Mouse (Mus musculus): ENCODE results near the gene Dhtkd1. TPM values are rescaled to one million over a fixed set of nuclear protein-coding genes. Genes with fewer than 3 reads are reported as not detected.
"Not testable (repeated sequence)": the region's sequence is repeated elsewhere in the genome, so short reads cannot be mapped to it uniquely, and the experiment has no call there.

The Dhtkd1 gene
- 1.9 and 3.3 TPM in 2 replicates for polyA plus RNA-seq (2014; fragmentation: Nextera tagmentation; extraction: Ambion mirVana)

GRCm38 (mm10) chr2:5942416-5943032 is at the start of gene Dhtkd1:
Gene Dhtkd1 (minus strand): TSS chr2:5942792.
- WGBS = under 1% methylated on average over 36 of the region's 36 CpGs
- Histone ChIP-seq H3K27ac (replicated peaks in 1 of 2; ENCODE audit: control insufficient read depth in 1 of 2, insufficient read depth in 1 of 2, low read depth in 2 of 2, low read length in 2 of 2) (no peak within 1 kb of the TSS), H3K36me3 (ENCODE audit: control insufficient read depth, insufficient read depth, low read length) (no peaks in the 10 kb centered on the region), H3K4me1 (ENCODE audit: control insufficient read depth in 2 of 2, insufficient read depth in 2 of 2, low read length in 2 of 2) (peaks cover 2 to 3% of the 10 kb centered on the region in 2 experiments; a peak in 1 of 4 replicates), H3K4me3 (ENCODE audit: control insufficient read depth in 1 of 2, insufficient read depth in 1 of 2, low read depth in 1 of 2, low read length in 2 of 2) (peak within 1 kb of the TSS; percentile 56 to 61), H3K9me3 (ENCODE audit: control insufficient read depth, low read length) (no peaks in the 10 kb centered on the region), H3K9ac (ENCODE audit: low read length) (peak within 1 kb of the TSS; percentile 80), H3K27me3 (ENCODE audit: control insufficient read depth, insufficient read depth, low read length) (no peaks in the 10 kb centered on the region), H3K4me2 (ENCODE audit: low read length) (peak within 1 kb of the TSS; percentile 95)
- ATAC-seq (ENCODE audit: insufficient number of reproducible peaks, insufficient read depth, low FRiP score, low read depth) = peak; percentile 84

GRCm38 (mm10) chr2:5977532-5977931 is 34.9 kb upstream of the Dhtkd1 start:
- H3K9ac ChIP-seq (ENCODE audit: low read length) = no peak overlapping the region
- peaks cover 62% of the 10 kb centered on the region for H3K36me3 ChIP-seq (ENCODE audit: control insufficient read depth, insufficient read depth, low read length)
- no peak overlapping the region for H3K4me2 ChIP-seq (ENCODE audit: low read length)
- no peak overlapping the region for H3K27ac ChIP-seq (replicated peaks in 1 of 2; ENCODE audit: control insufficient read depth in 1 of 2, insufficient read depth in 1 of 2, low read depth in 2 of 2, low read length in 2 of 2)
- ATAC-seq (ENCODE audit: insufficient number of reproducible peaks, insufficient read depth, low FRiP score, low read depth) = no peak
- H3K4me3 ChIP-seq (ENCODE audit: control insufficient read depth in 1 of 2, insufficient read depth in 1 of 2, low read depth in 1 of 2, low read length in 2 of 2) = no peak overlapping the region
- 93% methylated on average over 4 of the region's 4 CpGs for WGBS
- no peaks in the 10 kb centered on the region for H3K9me3 ChIP-seq (ENCODE audit: control insufficient read depth, low read length)
- no peaks in the 10 kb centered on the region for H3K4me1 ChIP-seq (ENCODE audit: control insufficient read depth in 2 of 2, insufficient read depth in 2 of 2, low read length in 2 of 2)
- no peaks in the 10 kb centered on the region for H3K27me3 ChIP-seq (ENCODE audit: control insufficient read depth, insufficient read depth, low read length)

GRCm38 (mm10) chr2:5970629-5971028 is 28.0 kb upstream of the Dhtkd1 start:
- not testable (repeated sequence) for H3K4me3 ChIP-seq (ENCODE audit: control insufficient read depth in 1 of 2, insufficient read depth in 1 of 2, low read depth in 1 of 2, low read length in 2 of 2); H3K9ac ChIP-seq (ENCODE audit: low read length)
- WGBS = 96% methylated on average over 3 of the region's 3 CpGs

GRCm38 (mm10) chr2:5965972-5966371 is 23.4 kb upstream of the Dhtkd1 start:
- peaks cover 38% of the 10 kb centered on the region for H3K36me3 ChIP-seq (ENCODE audit: control insufficient read depth, insufficient read depth, low read length)
- H3K27ac ChIP-seq (replicated peaks in 1 of 2; ENCODE audit: control insufficient read depth in 1 of 2, insufficient read depth in 1 of 2, low read depth in 2 of 2, low read length in 2 of 2) = no peak overlapping the region
- no peaks in the 10 kb centered on the region for H3K27me3 ChIP-seq (ENCODE audit: control insufficient read depth, insufficient read depth, low read length)
- WGBS = 91% methylated on average over 3 of the region's 3 CpGs
- no peaks in the 10 kb centered on the region; the same call in 1 of the 2 replicates for H3K9me3 ChIP-seq (ENCODE audit: control insufficient read depth, low read length)
- peaks cover 0 to 8% of the 10 kb centered on the region in 2 experiments; a peak in 1 of 4 replicates for H3K4me1 ChIP-seq (ENCODE audit: control insufficient read depth in 2 of 2, insufficient read depth in 2 of 2, low read length in 2 of 2)
- no peak overlapping the region for H3K4me3 ChIP-seq (ENCODE audit: control insufficient read depth in 1 of 2, insufficient read depth in 1 of 2, low read depth in 1 of 2, low read length in 2 of 2)
- H3K9ac ChIP-seq (ENCODE audit: low read length) = no peak overlapping the region
- no peak overlapping the region for H3K4me2 ChIP-seq (ENCODE audit: low read length)
- ATAC-seq (ENCODE audit: insufficient number of reproducible peaks, insufficient read depth, low FRiP score, low read depth) = no peak

More at GRCm38 (mm10) chr2:5970629-5971028, 28.0 kb upstream of the Dhtkd1 start:
- not testable (repeated sequence) for H3K9me3 ChIP-seq (ENCODE audit: control insufficient read depth, low read length); H3K4me2 ChIP-seq (ENCODE audit: low read length); H3K27ac ChIP-seq (replicated peaks in 1 of 2; ENCODE audit: control insufficient read depth in 1 of 2, insufficient read depth in 1 of 2, low read depth in 2 of 2, low read length in 2 of 2); ATAC-seq (ENCODE audit: insufficient number of reproducible peaks, insufficient read depth, low FRiP score, low read depth); H3K27me3 ChIP-seq (ENCODE audit: control insufficient read depth, insufficient read depth, low read length); H3K4me1 ChIP-seq (ENCODE audit: control insufficient read depth in 2 of 2, insufficient read depth in 2 of 2, low read length in 2 of 2)
- peaks cover 23% of the 10 kb centered on the region for H3K36me3 ChIP-seq (ENCODE audit: control insufficient read depth, insufficient read depth, low read length)

GRCm38 (mm10) chr2:5963729-5964128 is 21.1 kb upstream of the Dhtkd1 start:
- 89% methylated on average over 4 of the region's 4 CpGs for WGBS
- H3K4me2 ChIP-seq (ENCODE audit: low read length); H3K4me1 ChIP-seq (ENCODE audit: control insufficient read depth in 2 of 2, insufficient read depth in 2 of 2, low read length in 2 of 2); ATAC-seq (ENCODE audit: insufficient number of reproducible peaks, insufficient read depth, low FRiP score, low read depth); H3K27me3 ChIP-seq (ENCODE audit: control insufficient read depth, insufficient read depth, low read length); H3K27ac ChIP-seq (replicated peaks in 1 of 2; ENCODE audit: control insufficient read depth in 1 of 2, insufficient read depth in 1 of 2, low read depth in 2 of 2, low read length in 2 of 2); H3K9me3 ChIP-seq (ENCODE audit: control insufficient read depth, low read length); H3K4me3 ChIP-seq (ENCODE audit: control insufficient read depth in 1 of 2, insufficient read depth in 1 of 2, low read depth in 1 of 2, low read length in 2 of 2); H3K9ac ChIP-seq (ENCODE audit: low read length): not testable (repeated sequence)
- H3K36me3 ChIP-seq (ENCODE audit: control insufficient read depth, insufficient read depth, low read length) = peaks cover 57% of the 10 kb centered on the region

- ATAC-seq (ENCODE audit: insufficient number of reproducible peaks, insufficient read depth, low FRiP score, low read depth) = no peak
- Histone ChIP-seq H3K27me3 (ENCODE audit: control insufficient read depth, insufficient read depth, low read length) (no peaks in the 10 kb centered on the region), H3K27ac (replicated peaks in 1 of 2; ENCODE audit: control insufficient read depth in 1 of 2, insufficient read depth in 1 of 2, low read depth in 2 of 2, low read length in 2 of 2) (no peak overlapping the region), H3K4me1 (ENCODE audit: control insufficient read depth in 2 of 2, insufficient read depth in 2 of 2, low read length in 2 of 2) (peaks cover 0 to 8% of the 10 kb centered on the region in 2 experiments; a peak in 1 of 4 replicates), H3K4me3 (ENCODE audit: control insufficient read depth in 1 of 2, insufficient read depth in 1 of 2, low read depth in 1 of 2, low read length in 2 of 2) (no peak overlapping the region), H3K4me2 (ENCODE audit: low read length) (no peak overlapping the region), H3K9ac (ENCODE audit: low read length) (peak overlapping the region; percentile 8; the same call in 1 of the 2 replicates), H3K9me3 (ENCODE audit: control insufficient read depth, low read length) (no peaks in the 10 kb centered on the region; the same call in 1 of the 2 replicates), H3K36me3 (ENCODE audit: control insufficient read depth, insufficient read depth, low read length) (peaks cover 71% of the 10 kb centered on the region)
- 44% methylated on average over 2 of the region's 2 CpGs for WGBS
These were observed 19.7 kb upstream of the Dhtkd1 start for GRCm38 (mm10) chr2:5962265-5962664.

GRCm38 (mm10) chr2:5957705-5958104 is 15.1 kb upstream of the Dhtkd1 start:
- H3K4me3 ChIP-seq (ENCODE audit: control insufficient read depth in 1 of 2, insufficient read depth in 1 of 2, low read depth in 1 of 2, low read length in 2 of 2) = no peak overlapping the region
- H3K27me3 ChIP-seq (ENCODE audit: control insufficient read depth, insufficient read depth, low read length) = no peaks in the 10 kb centered on the region
- no peak overlapping the region for H3K9ac ChIP-seq (ENCODE audit: low read length)
- 90% methylated on average over 9 of the region's 9 CpGs for WGBS
- H3K27ac ChIP-seq (replicated peaks in 1 of 2; ENCODE audit: control insufficient read depth in 1 of 2, insufficient read depth in 1 of 2, low read depth in 2 of 2, low read length in 2 of 2) = no peak overlapping the region
- ATAC-seq (ENCODE audit: insufficient number of reproducible peaks, insufficient read depth, low FRiP score, low read depth) = no peak
- H3K9me3 ChIP-seq (ENCODE audit: control insufficient read depth, low read length) = no peaks in the 10 kb centered on the region
- H3K4me1 ChIP-seq (ENCODE audit: control insufficient read depth in 2 of 2, insufficient read depth in 2 of 2, low read length in 2 of 2) = peaks cover 0 to 8% of the 10 kb centered on the region in 2 experiments; a peak in 2 of 4 replicates
- no peak overlapping the region for H3K4me2 ChIP-seq (ENCODE audit: low read length)
- peaks cover 52% of the 10 kb centered on the region for H3K36me3 ChIP-seq (ENCODE audit: control insufficient read depth, insufficient read depth, low read length)

All from heart, embryonic 14.5 days (tissue).